Mouse (Mus musculus): ENCODE measurements around the gene Rab6b. TPM values are rescaled to one million over a fixed set of nuclear protein-coding genes. Genes with fewer than 3 reads are reported as not detected.

Rab6b gene
- total and polyA plus RNA-seq, 3 experiments = not detected

GRCm38 (mm10) chr9:103185946-103186345, 74.4 kb downstream of the Rab6b start:
- Histone ChIP-seq H3K27ac (ENCODE audit: control insufficient read depth, low read depth, low read length) (no peak overlapping the region), H3K4me3 (ENCODE audit: control insufficient read depth in 1 of 2, insufficient read depth in 1 of 2, low read depth in 2 of 2, low read length in 2 of 2) (no peak overlapping the region), H3K4me1 (ENCODE audit: control insufficient read depth in 1 of 2, insufficient read depth in 2 of 2, low read length in 2 of 2) (no peaks in the 10 kb centered on the region; a peak in 1 of 4 replicates), H3K36me3 (ENCODE audit: control insufficient read depth in 1 of 2, insufficient read depth in 2 of 2, low read length in 2 of 2) (peaks cover 4 to 5% of the 10 kb centered on the region in 2 experiments; a peak in 3 of 4 replicates), H3K27me3 (ENCODE audit: control insufficient read depth in 1 of 2, insufficient read depth in 2 of 2, low read length in 2 of 2) (no peaks in the 10 kb centered on the region), H3K9ac (ENCODE audit: control insufficient read depth, low read depth, low read length, poor library complexity, severe bottlenecking) (no peak overlapping the region), H3K9me3 (replicated peaks; ENCODE audit: insufficient read depth, low read length) (no peaks in the 10 kb centered on the region), H3K79me2 (ENCODE audit: control insufficient read depth, insufficient read depth, low read length, poor library complexity) (no peaks in the 10 kb centered on the region)
- DNase-seq (ENCODE audit: low read depth, low spot score) = no peak
- no peak for TF ChIP-seq POLR2AphosphoS5 (IDR thresholded peaks at IDR 0.05; ENCODE audit: borderline replicate concordance, low read depth, low read length)
- TF ChIP-seq CTCF (IDR thresholded peaks at IDR 0.05 in 2 of 3, conservative IDR thresholded peaks at IDR 0.05 in 1 of 3; ENCODE audit: control insufficient read depth in 1 of 3, insufficient read depth in 1 of 3, low read depth in 2 of 3, low read length in 3 of 3, poor library complexity in 1 of 3, severe bottlenecking in 1 of 3) = no peak
- no peak for TF ChIP-seq MAZ (IDR thresholded peaks at IDR 0.05; ENCODE audit: low read depth, low read length)
- no peak for TF ChIP-seq ELF1 (IDR thresholded peaks at IDR 0.05; ENCODE audit: low read depth, low read length)
- no peak for TF ChIP-seq CHD1 (IDR thresholded peaks at IDR 0.05; ENCODE audit: low read depth, low read length)
- TF ChIP-seq ZC3H11A (IDR thresholded peaks at IDR 0.05; ENCODE audit: low read depth, low read length) = no peak
- TF ChIP-seq RAD21 (IDR thresholded peaks at IDR 0.05; ENCODE audit: low read depth, low read length) = no peak
- no peak for TF ChIP-seq ZNF384 (IDR thresholded peaks at IDR 0.05; ENCODE audit: low read depth, low read length)
- no peak for TF ChIP-seq USF2 (IDR thresholded peaks at IDR 0.05; ENCODE audit: borderline replicate concordance in 1 of 2, insufficient read depth in 1 of 2, low read depth in 1 of 2, low read length in 2 of 2)
- no peak for TF ChIP-seq GABPA (IDR thresholded peaks at IDR 0.05; ENCODE audit: low read depth, low read length)

- no peaks in the 10 kb centered on the region; a peak in 1 of 4 replicates for H3K4me1 ChIP-seq (ENCODE audit: control insufficient read depth in 1 of 2, insufficient read depth in 2 of 2, low read length in 2 of 2)
- no peak overlapping the region for H3K27ac ChIP-seq (ENCODE audit: control insufficient read depth, low read depth, low read length)
- TF ChIP-seq RAD21 (IDR thresholded peaks at IDR 0.05; ENCODE audit: low read depth, low read length) = no peak
- no peak for TF ChIP-seq CTCF (IDR thresholded peaks at IDR 0.05 in 2 of 3, conservative IDR thresholded peaks at IDR 0.05 in 1 of 3; ENCODE audit: control insufficient read depth in 1 of 3, insufficient read depth in 1 of 3, low read depth in 2 of 3, low read length in 3 of 3, poor library complexity in 1 of 3, severe bottlenecking in 1 of 3)
- no peak for TF ChIP-seq TAL1 (IDR thresholded peaks at IDR 0.05; ENCODE audit: low read length)
- no peak for TF ChIP-seq ZNF384 (IDR thresholded peaks at IDR 0.05; ENCODE audit: low read depth, low read length)
- TF ChIP-seq ZC3H11A (IDR thresholded peaks at IDR 0.05; ENCODE audit: low read depth, low read length) = no peak
- no peak for TF ChIP-seq KAT2A (conservative IDR thresholded peaks at IDR 0.05; ENCODE audit: low read depth, low read length)
- TF ChIP-seq RCOR1 (IDR thresholded peaks at IDR 0.05; ENCODE audit: low read depth, low read length) = no peak
- TF ChIP-seq ELF1 (IDR thresholded peaks at IDR 0.05; ENCODE audit: low read depth, low read length) = no peak
- TF ChIP-seq TBP (IDR thresholded peaks at IDR 0.05; ENCODE audit: low read depth, low read length) = no peak
- TF ChIP-seq MAX (IDR thresholded peaks at IDR 0.05; ENCODE audit: low read length) = no peak
- TF ChIP-seq BHLHE40 (IDR thresholded peaks at IDR 0.05; ENCODE audit: borderline replicate concordance, low read depth, low read length) = no peak
- TF ChIP-seq ZMIZ1 (IDR thresholded peaks at IDR 0.05; ENCODE audit: low read depth, low read length) = no peak
- TF ChIP-seq CHD2 (IDR thresholded peaks at IDR 0.05; ENCODE audit: low read length) = no peak
- TF ChIP-seq GABPA (IDR thresholded peaks at IDR 0.05; ENCODE audit: low read depth, low read length) = no peak
- no peak for TF ChIP-seq UBTF (IDR thresholded peaks at IDR 0.05; ENCODE audit: borderline replicate concordance, insufficient read depth, low read depth, low read length)
- no peaks in the 10 kb centered on the region for H3K9me3 ChIP-seq (replicated peaks; ENCODE audit: insufficient read depth, low read length)
- H3K27me3 ChIP-seq (ENCODE audit: control insufficient read depth in 1 of 2, insufficient read depth in 2 of 2, low read length in 2 of 2) = no peaks in the 10 kb centered on the region
- H3K79me2 ChIP-seq (ENCODE audit: control insufficient read depth, insufficient read depth, low read length, poor library complexity) = no peaks in the 10 kb centered on the region
- peaks cover 2 to 4% of the 10 kb centered on the region in 2 experiments; a peak in 3 of 4 replicates for H3K36me3 ChIP-seq (ENCODE audit: control insufficient read depth in 1 of 2, insufficient read depth in 2 of 2, low read length in 2 of 2)
- H3K9ac ChIP-seq (ENCODE audit: control insufficient read depth, low read depth, low read length, poor library complexity, severe bottlenecking) = no peak overlapping the region
- no peak for DNase-seq (ENCODE audit: low read depth, low spot score)
- H3K4me3 ChIP-seq (ENCODE audit: control insufficient read depth in 1 of 2, insufficient read depth in 1 of 2, low read depth in 2 of 2, low read length in 2 of 2) = no peak overlapping the region
These were observed 75.2 kb downstream of the Rab6b start for GRCm38 (mm10) chr9:103186747-103187146.
